Mouse (Mus musculus) kidney, embryonic 15.5 days (tissue): Measurements from ENCODE around the gene Zfyve1. TPM values are rescaled to one million over a fixed set of nuclear protein-coding genes. Genes with fewer than 3 reads are reported as not detected.

Experiments
- ATAC-seq: fragments of 200-750 bp; cut with Nextera tagmentation; replicated peaks from 2 replicates; pipeline ENCODE4 v1.8.0; 2017; ENCODE audit warnings: moderate TSS enrichment; ENCODE audit not compliant: low FRiP score
- H3K27ac ChIP-seq: fragments of 300-500 bp; sonication (generic); 2 replicates; pipeline ENCODE4 v1.5.1; 2015; ENCODE audit warnings: mild to moderate bottlenecking, inconsistent platforms
- H3K27me3 ChIP-seq: fragments of 300-500 bp; sonication (generic); 2 replicates; pipeline ENCODE4 v1.6.1; 2015; ENCODE audit warnings: inconsistent platforms
- H3K36me3 ChIP-seq: fragments of 300-500 bp; sonication (generic); 2 replicates; pipeline ENCODE4 v1.6.1; 2015; ENCODE audit warnings: inconsistent platforms
- H3K4me1 ChIP-seq: fragments of 300-500 bp; sonication (generic); 2 replicates; pipeline ENCODE4 v1.6.1; 2015; ENCODE audit warnings: inconsistent platforms
- H3K4me2 ChIP-seq: fragments of 300-500 bp; sonication (generic); 2 replicates; pipeline ENCODE4 v1.6.1; 2015; ENCODE audit warnings: moderate library complexity, mild to moderate bottlenecking, inconsistent platforms
- H3K4me3 ChIP-seq: fragments of 300-500 bp; sonication (generic); replicated peaks from 2 replicates; pipeline ENCODE4 v1.5.1; 2015; ENCODE audit warnings: mild to moderate bottlenecking, inconsistent platforms
- H3K9ac ChIP-seq: fragments of 300-500 bp; sonication (generic); 2 replicates; pipeline ENCODE4 v1.6.1; 2015; ENCODE audit warnings: mild to moderate bottlenecking, inconsistent platforms
- H3K9me3 ChIP-seq: fragments of 300-500 bp; sonication (generic); replicated peaks from 2 replicates; pipeline ENCODE4 v1.6.1; 2016; ENCODE audit warnings: inconsistent platforms
- WGBS: fragments of 180-500 bp; shearing (Covaris S2); methylation state at CpG from one replicate; pipeline ENCODE4 v1.1.7; 2015; ENCODE audit warnings: mixed read lengths; 5-methylcytosine and 5-hydroxymethylcytosine counted together
- polyA plus RNA-seq: library from polyadenylated mRNA; unstranded; fragments of >200 nt; fragmentation: Nextera tagmentation; extraction: Ambion mirVana; gene quantifications from 2 replicates; pipeline ENCODE4 v1.2.1, GENCODE M21; 2015

Zfyve1 gene
- polyA plus RNA-seq, 1 experiment from 2014 or later: 20.1 TPM

DNA sequence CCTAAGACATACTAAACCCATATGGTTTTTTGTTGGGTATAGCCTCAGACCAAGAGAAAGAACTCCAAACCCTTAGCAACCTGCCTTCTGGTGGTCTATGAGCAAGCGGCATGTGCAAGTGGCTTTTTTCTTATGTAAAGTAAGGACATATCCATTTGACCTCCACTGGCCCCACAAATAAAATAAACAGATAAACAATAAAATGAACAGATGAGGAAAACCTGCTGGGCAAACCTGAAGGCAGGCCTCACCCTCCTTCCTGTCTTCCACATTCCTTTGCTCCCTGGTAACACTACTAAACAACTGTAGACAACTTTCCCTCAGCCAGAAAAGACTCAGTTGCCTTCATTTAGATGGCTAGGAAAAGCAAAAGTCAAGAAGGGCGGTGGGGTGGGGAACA lies 18.7 kb downstream of the Zfyve1 start:
- H3K9ac ChIP-seq: no peak overlapping the region
- H3K9me3 ChIP-seq: no peaks in the 10 kb centered on the region
- ATAC-seq: no peak
- no peak overlapping the region for H3K27ac ChIP-seq
- H3K27me3 ChIP-seq: no peaks in the 10 kb centered on the region
- H3K4me3 ChIP-seq: no peak overlapping the region
- H3K36me3 ChIP-seq: peaks cover 46% of the 10 kb centered on the region
- WGBS: 86% methylated on average over 2 of the region's 2 CpGs
- H3K4me1 ChIP-seq: 0 out of 2 replicates have a peak, but pooled peaks cover 11% of the 10 kb centered on the region
- H3K4me2 ChIP-seq: no peak overlapping the region

DNA sequence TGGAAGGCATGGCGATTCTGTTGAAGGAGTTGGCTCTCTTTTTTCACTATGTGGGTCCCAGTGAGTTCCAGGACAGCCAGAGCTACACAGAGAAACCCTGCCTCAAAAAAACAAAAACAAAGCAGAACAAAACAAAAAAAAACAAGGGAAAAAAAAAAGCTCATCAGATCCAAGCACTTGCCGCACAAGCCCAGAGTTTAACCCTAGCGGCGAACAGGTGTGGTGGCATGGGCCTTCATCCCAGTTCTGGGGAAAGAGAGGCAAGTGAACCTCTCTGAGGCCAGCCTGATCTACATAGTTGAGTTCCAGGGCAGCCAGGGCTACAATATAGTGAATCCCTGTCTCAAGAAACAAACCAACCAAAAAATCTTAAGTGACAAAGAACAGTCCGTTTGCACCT lies 19.6 kb downstream of the Zfyve1 start:
- H3K27ac ChIP-seq: no peak overlapping the region
- H3K4me1 ChIP-seq: 0 out of 2 replicates have a peak, but pooled peaks cover 11% of the 10 kb centered on the region
- H3K9me3 ChIP-seq: no peaks in the 10 kb centered on the region
- no peak overlapping the region for H3K4me3 ChIP-seq
- H3K9ac ChIP-seq: no peak overlapping the region
- WGBS: 94% methylated on average over 5 of the region's 5 CpGs
- no peaks in the 10 kb centered on the region for H3K27me3 ChIP-seq
- ATAC-seq: no peak
- peaks cover 47% of the 10 kb centered on the region for H3K36me3 ChIP-seq
- no peak overlapping the region for H3K4me2 ChIP-seq

DNA sequence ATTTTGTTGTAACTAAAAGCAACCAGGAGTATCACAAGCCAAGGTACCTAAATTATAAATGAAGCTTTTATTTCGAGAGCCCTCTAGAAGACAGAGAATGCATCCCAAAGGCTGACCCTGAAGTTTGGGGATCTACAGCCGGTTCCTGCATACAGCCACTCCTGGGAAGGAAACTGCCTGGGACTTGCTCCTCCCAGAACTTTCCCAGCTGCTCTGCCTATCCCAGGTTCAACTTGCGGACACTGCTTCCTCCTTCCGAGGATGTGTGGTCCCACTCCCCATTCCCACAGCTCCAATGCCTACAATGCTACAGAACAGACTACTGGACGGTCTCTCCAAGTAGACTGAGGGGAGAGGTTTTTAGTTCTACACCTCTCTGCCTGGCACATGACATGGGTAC lies 24.3 kb downstream of the Zfyve1 start:
- no peak overlapping the region for H3K4me2 ChIP-seq
- no peaks in the 10 kb centered on the region for H3K27me3 ChIP-seq
- no peaks in the 10 kb centered on the region for H3K4me1 ChIP-seq
- H3K4me3 ChIP-seq: no peak overlapping the region
- no peak overlapping the region for H3K27ac ChIP-seq
- no peaks in the 10 kb centered on the region for H3K9me3 ChIP-seq
- H3K36me3 ChIP-seq: peaks cover 75% of the 10 kb centered on the region
- no peak overlapping the region for H3K9ac ChIP-seq
- no peak for ATAC-seq
- 69% methylated on average over 5 of the region's 5 CpGs for WGBS

DNA sequence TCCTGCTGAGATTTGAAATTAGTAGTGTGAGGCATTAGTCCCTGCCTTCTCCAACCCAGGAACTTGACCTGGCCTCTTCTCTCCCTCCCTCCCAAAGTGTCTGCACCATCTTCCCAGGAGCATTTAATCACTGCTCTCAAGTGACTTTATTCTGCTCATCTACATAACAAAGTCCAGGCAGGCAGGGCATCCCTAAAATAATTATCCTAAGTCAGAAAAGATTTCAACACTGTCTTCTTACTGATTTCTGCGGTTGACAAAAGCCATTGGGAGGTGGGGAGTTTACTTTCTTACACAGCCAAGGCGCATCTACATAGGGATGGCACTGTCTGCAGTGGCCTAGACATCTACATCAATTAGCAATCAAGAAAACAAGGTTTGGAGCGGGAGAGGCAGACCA lies 27.2 kb downstream of the Zfyve1 start:
- no peak overlapping the region for H3K4me2 ChIP-seq
- no peaks in the 10 kb centered on the region for H3K4me1 ChIP-seq
- no peak for ATAC-seq
- no peak overlapping the region for H3K27ac ChIP-seq
- WGBS: 79% methylated on average over 3 of the region's 3 CpGs
- no peaks in the 10 kb centered on the region for H3K27me3 ChIP-seq
- H3K9ac ChIP-seq: no peak overlapping the region
- no peak overlapping the region for H3K4me3 ChIP-seq
- peaks cover 84% of the 10 kb centered on the region for H3K36me3 ChIP-seq
- no peaks in the 10 kb centered on the region for H3K9me3 ChIP-seq

DNA sequence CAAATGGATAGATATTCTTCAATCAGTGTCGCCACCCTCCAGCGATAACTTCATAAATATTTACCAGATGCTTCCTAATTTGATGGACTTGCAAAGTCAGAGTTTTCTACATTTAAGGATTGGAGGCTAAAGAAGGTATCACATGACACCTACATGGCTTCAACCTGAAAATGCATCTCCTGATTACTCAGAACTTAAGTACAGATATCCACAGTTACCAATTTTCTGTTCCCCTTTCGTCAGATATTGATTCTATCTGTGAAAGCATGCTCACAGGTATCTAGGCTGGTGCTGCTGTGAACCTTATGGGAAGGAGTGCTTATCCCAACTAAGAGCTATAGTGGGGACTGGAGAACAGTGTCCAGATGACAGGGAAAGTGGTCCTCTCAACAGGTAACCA lies 34.4 kb downstream of the Zfyve1 start:
- Histone ChIP-seq H3K36me3 (peaks cover 83% of the 10 kb centered on the region), H3K4me3 (no peak overlapping the region), H3K4me1 (no peaks in the 10 kb centered on the region), H3K27ac (no peak overlapping the region), H3K9ac (no peak overlapping the region), H3K9me3 (no peaks in the 10 kb centered on the region), H3K27me3 (no peaks in the 10 kb centered on the region), H3K4me2 (no peak overlapping the region)
- no peak for ATAC-seq
- 95% methylated on average over 3 of the region's 3 CpGs for WGBS

DNA sequence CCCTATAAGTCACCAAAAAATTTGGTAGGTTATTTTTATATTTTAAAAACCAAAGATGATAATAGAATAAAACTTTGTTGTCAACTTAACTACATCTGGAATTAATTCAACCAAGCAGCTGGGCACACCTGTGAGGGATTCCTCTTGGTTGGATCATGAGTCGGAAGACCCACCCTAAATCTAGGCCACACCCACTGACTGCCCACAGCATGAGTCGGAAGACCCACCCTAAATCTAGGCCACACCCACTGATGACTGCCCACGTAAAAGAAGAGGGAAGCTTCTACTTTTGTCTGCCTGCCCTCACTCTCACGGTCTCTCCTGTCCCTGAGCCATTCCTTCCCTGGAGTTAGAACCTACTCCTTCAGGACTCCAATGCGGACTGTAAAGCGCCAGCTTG lies 36.8 kb downstream of the Zfyve1 start:
- H3K9ac ChIP-seq: no peak overlapping the region
- H3K9me3 ChIP-seq: no peaks in the 10 kb centered on the region
- WGBS: 76% methylated on average over 6 of the region's 6 CpGs
- 0 out of 2 replicates have a peak, but pooled peaks have one; percentile 62 for ATAC-seq
- no peak overlapping the region for H3K27ac ChIP-seq
- no peak overlapping the region for H3K4me3 ChIP-seq
- no peaks in the 10 kb centered on the region for H3K4me1 ChIP-seq
- H3K4me2 ChIP-seq: no peak overlapping the region
- peaks cover 84% of the 10 kb centered on the region for H3K36me3 ChIP-seq
- H3K27me3 ChIP-seq: no peaks in the 10 kb centered on the region

DNA sequence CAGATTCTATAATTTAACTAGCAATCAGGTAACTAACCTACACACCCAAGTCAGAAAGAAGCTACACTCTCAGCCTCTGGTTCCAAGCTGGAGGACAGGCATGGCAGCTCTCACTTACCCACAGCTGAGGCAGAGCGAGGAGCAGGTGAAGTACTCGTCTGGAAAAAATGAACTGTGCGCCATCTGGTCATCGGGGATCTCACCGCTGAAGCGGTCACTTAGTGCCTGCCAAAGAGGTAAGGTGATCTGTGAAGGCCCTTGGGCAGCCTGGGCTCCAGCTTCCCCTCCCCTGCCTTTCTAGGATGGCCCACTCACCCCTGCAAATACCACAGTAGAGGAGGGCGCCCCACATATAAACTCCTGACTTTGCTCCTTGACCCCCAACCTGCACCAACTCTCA lies 38.5 kb downstream of the Zfyve1 start:
- Histone ChIP-seq H3K27ac (no peak overlapping the region), H3K27me3 (no peaks in the 10 kb centered on the region), H3K4me2 (no peak overlapping the region), H3K4me1 (no peaks in the 10 kb centered on the region), H3K9me3 (no peaks in the 10 kb centered on the region), H3K36me3 (peaks cover 87% of the 10 kb centered on the region), H3K9ac (no peak overlapping the region), H3K4me3 (no peak overlapping the region)
- 78% methylated on average over 7 of the region's 7 CpGs for WGBS
- no peak for ATAC-seq

DNA sequence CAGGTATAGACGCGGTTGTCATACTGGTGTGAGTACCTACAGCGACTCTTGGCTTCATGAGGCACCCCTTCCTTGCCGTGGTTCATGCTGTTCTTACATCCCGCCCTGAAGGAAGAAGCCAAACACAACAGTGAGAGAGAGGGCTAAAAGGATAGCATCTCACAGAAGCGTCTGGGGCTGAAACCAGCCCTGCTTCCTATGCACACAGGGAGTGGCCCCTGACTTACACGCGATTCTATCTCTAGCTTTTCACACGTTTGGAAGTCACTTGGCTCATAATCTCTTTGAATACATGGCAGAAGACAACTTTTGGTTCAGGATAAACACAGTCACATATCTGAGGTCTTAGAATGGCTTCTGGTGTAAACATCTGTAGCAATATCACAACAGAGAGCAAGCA lies 41.4 kb downstream of the Zfyve1 start:
- H3K27me3 ChIP-seq: no peaks in the 10 kb centered on the region
- H3K9ac ChIP-seq: no peak overlapping the region
- no peaks in the 10 kb centered on the region for H3K4me1 ChIP-seq
- H3K4me3 ChIP-seq: no peak overlapping the region
- WGBS: 73% methylated on average over 9 of the region's 9 CpGs
- H3K36me3 ChIP-seq: peaks cover 89% of the 10 kb centered on the region
- no peaks in the 10 kb centered on the region for H3K9me3 ChIP-seq
- H3K4me2 ChIP-seq: no peak overlapping the region
- no peak overlapping the region for H3K27ac ChIP-seq
- no peak for ATAC-seq

DNA sequence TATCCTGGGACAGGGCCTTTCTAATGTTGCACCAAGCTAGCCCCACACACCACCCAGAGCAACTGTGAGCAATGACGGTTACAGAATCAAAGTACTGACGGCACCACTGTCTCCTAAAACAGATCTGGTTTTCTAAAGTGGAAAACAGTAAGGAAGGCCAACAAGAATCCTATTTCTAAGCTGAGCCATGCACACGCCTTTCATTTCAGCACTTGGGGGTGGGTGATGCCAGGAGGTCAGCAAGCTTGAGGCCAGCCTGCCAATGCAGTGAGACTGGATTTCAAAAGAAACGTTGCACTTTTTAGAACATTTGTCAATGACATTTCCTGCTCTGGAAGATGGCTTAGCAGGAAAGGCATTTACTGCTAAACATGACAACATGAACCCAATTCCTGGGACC lies 43.2 kb downstream of the Zfyve1 start:
- Histone ChIP-seq H3K9me3 (no peaks in the 10 kb centered on the region), H3K9ac (no peak overlapping the region), H3K27me3 (no peaks in the 10 kb centered on the region), H3K4me1 (no peaks in the 10 kb centered on the region), H3K27ac (no peak overlapping the region), H3K36me3 (peaks cover 94% of the 10 kb centered on the region), H3K4me2 (no peak overlapping the region), H3K4me3 (no peak overlapping the region)
- ATAC-seq: no peak
- 71% methylated on average over 4 of the region's 4 CpGs for WGBS

DNA sequence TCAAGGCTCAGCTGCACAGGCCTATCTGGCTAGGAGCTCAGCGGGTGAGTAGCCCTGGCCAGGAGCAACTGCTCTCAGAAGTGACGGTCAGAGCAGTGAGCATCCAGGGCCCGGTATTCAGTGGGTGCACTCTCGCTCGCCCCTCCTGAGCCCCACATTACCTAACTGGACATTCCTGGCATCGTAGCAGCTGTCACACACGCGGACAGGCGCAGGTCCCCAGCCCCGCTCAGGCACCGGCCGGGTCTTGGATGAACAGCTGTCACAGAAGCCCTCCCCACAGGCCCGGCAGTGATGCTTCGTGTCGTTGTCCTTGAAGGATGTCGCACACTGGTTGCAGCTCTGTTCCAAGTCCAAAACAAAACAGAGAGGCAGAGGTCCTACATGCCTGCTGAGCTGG lies 45.7 kb downstream of the Zfyve1 start:
- no peaks in the 10 kb centered on the region for H3K4me1 ChIP-seq
- WGBS: 93% methylated on average over 16 of the region's 16 CpGs
- H3K4me3 ChIP-seq: no peak overlapping the region
- H3K27me3 ChIP-seq: no peaks in the 10 kb centered on the region
- H3K4me2 ChIP-seq: no peak overlapping the region
- ATAC-seq: no peak
- no peaks in the 10 kb centered on the region for H3K9me3 ChIP-seq
- H3K36me3 ChIP-seq: peaks cover 92% of the 10 kb centered on the region
- H3K27ac ChIP-seq: no peak overlapping the region
- no peak overlapping the region for H3K9ac ChIP-seq

DNA sequence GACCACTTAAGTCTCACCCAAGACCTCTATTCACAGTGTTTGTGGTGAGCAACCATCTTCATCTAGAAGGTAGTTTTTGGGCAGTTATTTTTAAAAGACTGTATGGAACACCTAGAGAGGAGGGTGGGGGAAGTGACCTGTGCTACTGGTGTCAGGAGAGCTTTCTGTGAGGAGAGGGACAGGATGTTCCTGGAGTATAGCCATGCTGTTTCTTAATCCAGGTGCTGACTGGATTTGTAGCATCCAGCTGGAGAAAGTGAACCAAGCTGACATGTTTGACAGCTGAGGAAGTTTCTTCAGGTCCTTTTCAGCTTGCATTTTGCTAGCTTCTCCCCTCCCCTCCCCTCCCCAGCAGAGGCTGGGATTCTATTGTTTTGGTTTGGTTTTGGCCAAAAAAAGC lies 52.2 kb downstream of the Zfyve1 start:
- Histone ChIP-seq H3K27me3 (no peaks in the 10 kb centered on the region), H3K27ac (no peak overlapping the region), H3K36me3 (peaks cover 65% of the 10 kb centered on the region), H3K9me3 (no peaks in the 10 kb centered on the region), H3K4me2 (no peak overlapping the region), H3K9ac (no peak overlapping the region), H3K4me3 (no peak overlapping the region), H3K4me1 (no peaks in the 10 kb centered on the region)
- no peak for ATAC-seq

DNA sequence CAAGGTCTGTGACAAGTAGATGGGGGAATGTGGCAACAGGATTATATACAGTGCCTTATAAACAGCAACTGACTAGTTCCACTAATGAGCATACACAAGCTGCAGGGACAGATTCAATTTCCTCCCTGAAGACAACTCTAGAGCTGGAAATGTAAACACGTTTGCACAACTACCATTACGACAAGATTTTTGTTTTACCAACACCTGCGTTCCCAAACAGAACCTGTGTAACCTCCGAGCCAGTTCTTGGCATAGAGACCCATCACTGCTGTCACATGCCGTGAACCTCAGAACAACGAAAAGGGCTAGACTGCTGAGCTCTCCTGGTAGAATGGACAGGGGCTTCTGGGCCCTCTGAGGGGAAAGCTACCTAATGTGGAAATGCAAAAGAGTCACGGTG lies 53.0 kb downstream of the Zfyve1 start:
- H3K27me3 ChIP-seq: no peaks in the 10 kb centered on the region
- no peak overlapping the region for H3K4me3 ChIP-seq
- H3K27ac ChIP-seq: no peak overlapping the region
- no peak overlapping the region for H3K4me2 ChIP-seq
- no peak overlapping the region for H3K9ac ChIP-seq
- no peak for ATAC-seq
- WGBS: 84% methylated on average over 7 of the region's 7 CpGs
- H3K36me3 ChIP-seq: peaks cover 68% of the 10 kb centered on the region
- no peaks in the 10 kb centered on the region for H3K9me3 ChIP-seq
- no peaks in the 10 kb centered on the region for H3K4me1 ChIP-seq

DNA sequence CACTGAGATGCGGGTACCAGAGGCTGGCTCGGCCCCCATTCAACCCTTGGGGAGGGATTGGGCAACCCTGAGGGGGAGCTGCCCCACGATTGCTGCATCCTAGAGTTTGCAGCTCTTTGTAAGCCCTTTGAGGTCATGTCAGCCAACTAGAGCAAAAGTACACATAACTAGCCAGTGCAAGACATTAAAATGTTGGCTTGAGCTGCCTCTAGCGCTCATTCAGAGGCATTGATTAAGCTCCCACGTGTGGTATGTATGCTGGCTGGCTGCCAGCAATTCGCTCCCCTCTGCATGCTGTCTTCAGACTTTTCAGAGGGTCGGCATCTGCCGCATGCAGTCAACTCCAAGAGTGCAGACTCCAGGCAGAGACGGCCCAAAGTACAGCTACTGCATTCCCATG lies 61.0 kb downstream of the Zfyve1 start:
- ATAC-seq: no peak
- Histone ChIP-seq H3K9ac (no peak overlapping the region), H3K27ac (no peak overlapping the region), H3K27me3 (no peaks in the 10 kb centered on the region), H3K4me1 (0 out of 2 replicates have a peak, but pooled peaks cover 4% of the 10 kb centered on the region), H3K4me2 (no peak overlapping the region), H3K4me3 (no peak overlapping the region), H3K9me3 (no peaks in the 10 kb centered on the region), H3K36me3 (peaks cover 90% of the 10 kb centered on the region)
- WGBS: 71% methylated on average over 9 of the region's 9 CpGs
